Mouse (Mus musculus) thymus, adult 2 months (tissue): Measurements from ENCODE around the gene Plac8.

ENCODE experiments used
- CTCF ChIP-seq: fragments of 200-500 bp; IDR thresholded peaks from 2 replicates; pipeline ENCODE4 v1.5.1; 2012; ENCODE audit warnings: mild to moderate bottlenecking, control low read depth, low read length, moderate library complexity, borderline replicate concordance; ENCODE audit not compliant: control insufficient read depth, poor library complexity, insufficient read depth; ENCODE audit errors: extremely low read depth
- POLR2A ChIP-seq: fragments of 200-500 bp; IDR thresholded peaks from 2 replicates; pipeline ENCODE4 v1.6.1; 2012; ENCODE audit warnings: mild to moderate bottlenecking, low read length, control low read depth, moderate library complexity; ENCODE audit not compliant: control insufficient read depth, poor library complexity, insufficient read depth; ENCODE audit errors: extremely low read depth

GRCm38 (mm10) chr5:100570716-100571115 is 1.3 kb downstream of the Plac8 start:
- no peak for TF ChIP-seq CTCF
- TF ChIP-seq POLR2A: no peak
